Mouse (Mus musculus) embryo, embryonic 11.5 days (tissue): ENCODE measurements around the gene Lgalsl.
A peak's percentile ranks its signal among the peaks of the same experiment; 100 is the strongest.

Source experiments
- DNase-seq: peaks from one replicate; pipeline ENCODE4 v3.0.0-alpha.2; 2012; ENCODE audit warnings: low read depth, low spot score

Lgalsl gene

GRCm38 (mm10) chr11:20829056-20829686 is 1.7 kb downstream of the Lgalsl start:
- no peak for DNase-seq

GRCm38 (mm10) chr11:20823961-20824360 is 6.9 kb downstream of the Lgalsl start:
- DNase-seq, result no peak

GRCm38 (mm10) chr11:20823301-20823700 is 7.6 kb downstream of the Lgalsl start:
- no peak for DNase-seq

GRCm38 (mm10) chr11:20821351-20821750 is 9.5 kb downstream of the Lgalsl start:
- no peak for DNase-seq

GRCm38 (mm10) chr11:20813901-20814523 is 16.8 kb downstream of the Lgalsl start:
- no peak for DNase-seq

GRCm38 (mm10) chr11:20812153-20812887 is 18.5 kb downstream of the Lgalsl start:
- no peak for DNase-seq

GRCm38 (mm10) chr11:20806659-20807058 is 24.2 kb downstream of the Lgalsl start:
- DNase-seq, result no peak

- no peak for DNase-seq
Measured at GRCm38 (mm10) chr11:20805604-20806249, 25.1 kb downstream of the Lgalsl start.

GRCm38 (mm10) chr11:20804416-20804815 is 26.4 kb downstream of the Lgalsl start:
- no peak for DNase-seq

- DNase-seq, result no peak
Measured at GRCm38 (mm10) chr11:20800277-20801092, 30.4 kb downstream of the Lgalsl start.

- DNase-seq, result no peak
Measured at GRCm38 (mm10) chr11:20797841-20798240, 33.0 kb downstream of the Lgalsl start.

GRCm38 (mm10) chr11:20795466-20795865 is 35.4 kb downstream of the Lgalsl start:
- no peak for DNase-seq

GRCm38 (mm10) chr11:20794913-20795254 is 36.0 kb downstream of the Lgalsl start:
- no peak for DNase-seq

GRCm38 (mm10) chr11:20794196-20794912 is 36.5 kb downstream of the Lgalsl start:
- DNase-seq, result peak; percentile 66

GRCm38 (mm10) chr11:20793676-20794075 is 37.2 kb downstream of the Lgalsl start:
- no peak for DNase-seq

GRCm38 (mm10) chr11:20792667-20793066 is 38.2 kb downstream of the Lgalsl start:
- no peak for DNase-seq

- DNase-seq, result no peak
Measured at GRCm38 (mm10) chr11:20791334-20791733, 39.5 kb downstream of the Lgalsl start.

GRCm38 (mm10) chr11:20789015-20789414 is 41.8 kb downstream of the Lgalsl start:
- no peak for DNase-seq

GRCm38 (mm10) chr11:20788070-20788469 is 42.8 kb downstream of the Lgalsl start:
- no peak for DNase-seq

GRCm38 (mm10) chr11:20786191-20786590 is 44.7 kb downstream of the Lgalsl start:
- no peak for DNase-seq

- DNase-seq, result no peak
Measured at GRCm38 (mm10) chr11:20785186-20785585, 45.7 kb downstream of the Lgalsl start.
